Mouse (Mus musculus) macrophage (primary cell): ENCODE measurements around the gene Krt71. TPM values are rescaled to one million over a fixed set of nuclear protein-coding genes. Genes with fewer than 3 reads are reported as not detected.

Experiments used
- H3K27ac ChIP-seq: fragments of 350-480 bp; formaldehyde crosslinking; 2 replicates; pipeline ENCODE4 v1.9.0; 2021
- H3K36me3 ChIP-seq: fragments of 350-480 bp; formaldehyde crosslinking; 2 replicates; pipeline ENCODE4 v1.9.0; 2021; ENCODE audit errors: inconsistent target
- H3K4me3 ChIP-seq: fragments of 350-480 bp; formaldehyde crosslinking; 2 replicates; pipeline ENCODE4 v1.9.0; 2021; ENCODE audit errors: inconsistent target
- H3K79me2 ChIP-seq: fragments of 350-480 bp; formaldehyde crosslinking; 2 replicates; pipeline ENCODE4 v1.9.0; 2021; ENCODE audit errors: inconsistent target
- WGBS: methylation state at CpG from one replicate; pipeline ENCODE4 v1.1.7; 2026; ENCODE audit warnings: inconsistent platforms; ENCODE audit not compliant: missing documents; 5-methylcytosine and 5-hydroxymethylcytosine counted together
- polyA plus RNA-seq: library from polyadenylated mRNA; stranded (reverse); fragments of 250-400 nt; gene quantifications from 3 replicates; pipeline ENCODE4 v1.2.4, GENCODE M21; 2018; ENCODE audit warnings: inconsistent platforms
- total RNA-seq, 78 experiments: library from RNA; depleted of rRNA; stranded (reverse); fragments of 250-400 nt; gene quantifications; 1 replicate in 9 of 78; 2 replicates in 24 of 78; 3 replicates in 43 of 78; 4 replicates in 2 of 78; pipeline ENCODE4 v1.2.4; 2018; ENCODE audit warnings: inconsistent platforms in 56 of 78

The Krt71 gene
- total RNA-seq (2018; cell fraction: chromatin; rRNA removed): not detected
- total RNA-seq (2018; cell fraction: cytosol; rRNA removed): not detected
- not detected for total RNA-seq (2018; cell fraction: nucleus; rRNA removed)
- not detected in 3 replicates for polyA plus RNA-seq

GRCm38 (mm10) chr15:101742711-101743110 is at the start of gene Krt71:
Gene Krt71, minus strand, starts transcription at chr15:101743109.
- no peak within 1 kb of the TSS for H3K4me3 ChIP-seq
- WGBS: 60% methylated on average over 14 of the region's 14 CpGs
- H3K36me3 ChIP-seq: no peaks in the 10 kb centered on the region
- no peak within 1 kb of the TSS for H3K27ac ChIP-seq
- no peaks in the 10 kb centered on the region for H3K79me2 ChIP-seq

GRCm38 (mm10) chr15:101790867-101791266 is 48.0 kb upstream of the Krt71 start:
- Histone ChIP-seq H3K4me3 (no peak overlapping the region), H3K27ac (no peak overlapping the region), H3K79me2 (no peaks in the 10 kb centered on the region), H3K36me3 (no peaks in the 10 kb centered on the region)
- 34% methylated on average over 3 of the region's 3 CpGs for WGBS

GRCm38 (mm10) chr15:101786360-101786759 is 43.5 kb upstream of the Krt71 start, which contains the start of gene Krt72:
Gene Krt72, minus strand, starts transcription at chr15:101786460.
- Histone ChIP-seq H3K4me3 (no peak within 1 kb of the TSS), H3K36me3 (no peaks in the 10 kb centered on the region), H3K79me2 (no peaks in the 10 kb centered on the region), H3K27ac (no peak within 1 kb of the TSS)
- WGBS: 91% methylated on average over 18 of the region's 18 CpGs

- no peak overlapping the region for H3K4me3 ChIP-seq
- H3K36me3 ChIP-seq: no peaks in the 10 kb centered on the region
- H3K27ac ChIP-seq: no peak overlapping the region
- WGBS: 55% methylated on average over 10 of the region's 10 CpGs
- no peaks in the 10 kb centered on the region for H3K79me2 ChIP-seq
Observed at GRCm38 (mm10) chr15:101773420-101773819, 30.5 kb upstream of the Krt71 start.

- Histone ChIP-seq H3K79me2 (no peaks in the 10 kb centered on the region), H3K27ac (no peak overlapping the region), H3K4me3 (no peak overlapping the region), H3K36me3 (no peaks in the 10 kb centered on the region)
- WGBS: 4% methylated on average over 5 of the region's 5 CpGs
Observed at GRCm38 (mm10) chr15:101772711-101773081, 29.8 kb upstream of the Krt71 start.

- H3K27ac ChIP-seq: no peak overlapping the region
- H3K36me3 ChIP-seq: no peaks in the 10 kb centered on the region
- WGBS: 77% methylated on average over 5 of the region's 5 CpGs
- H3K4me3 ChIP-seq: no peak overlapping the region
- H3K79me2 ChIP-seq: no peaks in the 10 kb centered on the region
Observed at GRCm38 (mm10) chr15:101772080-101772710, 29.3 kb upstream of the Krt71 start.

GRCm38 (mm10) chr15:101770226-101770625 is 27.3 kb upstream of the Krt71 start:
- Histone ChIP-seq H3K27ac (no peak overlapping the region), H3K4me3 (no peak overlapping the region), H3K79me2 (no peaks in the 10 kb centered on the region), H3K36me3 (no peaks in the 10 kb centered on the region)
- WGBS: 47% methylated on average over 7 of the region's 8 CpGs

- no peak overlapping the region for H3K4me3 ChIP-seq
- H3K36me3 ChIP-seq: no peaks in the 10 kb centered on the region
- H3K79me2 ChIP-seq: no peaks in the 10 kb centered on the region
- 76% methylated on average over 6 of the region's 7 CpGs for WGBS
- H3K27ac ChIP-seq: no peak overlapping the region
Observed at GRCm38 (mm10) chr15:101737786-101738185, 5.1 kb downstream of the Krt71 start.

- Histone ChIP-seq H3K36me3 (no peaks in the 10 kb centered on the region), H3K79me2 (no peaks in the 10 kb centered on the region), H3K27ac (no peak overlapping the region), H3K4me3 (no peak overlapping the region)
Observed at GRCm38 (mm10) chr15:101730653-101731052, 12.3 kb downstream of the Krt71 start.

GRCm38 (mm10) chr15:101724686-101725085 is 18.2 kb downstream of the Krt71 start:
- Histone ChIP-seq H3K36me3 (no peaks in the 10 kb centered on the region), H3K4me3 (no peak overlapping the region), H3K27ac (no peak overlapping the region), H3K79me2 (no peaks in the 10 kb centered on the region)
- 40% methylated on average over 5 of the region's 5 CpGs for WGBS

- WGBS: 86% methylated on average over 3 of the region's 3 CpGs
- Histone ChIP-seq H3K4me3 (no peak overlapping the region), H3K27ac (no peak overlapping the region), H3K36me3 (no peaks in the 10 kb centered on the region), H3K79me2 (no peaks in the 10 kb centered on the region)
Observed at GRCm38 (mm10) chr15:101715831-101716230, 27.1 kb downstream of the Krt71 start.

GRCm38 (mm10) chr15:101714356-101714755 is 28.6 kb downstream of the Krt71 start:
- H3K4me3 ChIP-seq: no peak overlapping the region
- 79% methylated on average over 5 of the region's 5 CpGs for WGBS
- H3K79me2 ChIP-seq: no peaks in the 10 kb centered on the region
- no peak overlapping the region for H3K27ac ChIP-seq
- H3K36me3 ChIP-seq: no peaks in the 10 kb centered on the region

- H3K4me3 ChIP-seq: no peak overlapping the region
- no peaks in the 10 kb centered on the region for H3K79me2 ChIP-seq
- no peaks in the 10 kb centered on the region for H3K36me3 ChIP-seq
- 85% methylated on average over 8 of the region's 8 CpGs for WGBS
- H3K27ac ChIP-seq: no peak overlapping the region
Observed at GRCm38 (mm10) chr15:101713731-101714130, 29.2 kb downstream of the Krt71 start.

- Histone ChIP-seq H3K36me3 (no peaks in the 10 kb centered on the region), H3K79me2 (no peaks in the 10 kb centered on the region), H3K4me3 (no peak within 1 kb of the TSS), H3K27ac (no peak within 1 kb of the TSS)
- 72% methylated on average over 13 of the region's 13 CpGs for WGBS
Observed at GRCm38 (mm10) chr15:101712720-101713119, 30.2 kb downstream of the Krt71 start, which contains the start of gene Krt5. Gene Krt5, minus strand, starts transcription at chr15:101712898.

GRCm38 (mm10) chr15:101708683-101709082 is 34.2 kb downstream of the Krt71 start:
- H3K4me3 ChIP-seq: no peak overlapping the region
- WGBS: 75% methylated on average over 11 of the region's 11 CpGs
- no peaks in the 10 kb centered on the region for H3K79me2 ChIP-seq
- no peak overlapping the region for H3K27ac ChIP-seq
- H3K36me3 ChIP-seq: no peaks in the 10 kb centered on the region

GRCm38 (mm10) chr15:101707454-101707853 is 35.5 kb downstream of the Krt71 start:
- WGBS: 86% methylated on average over 9 of the region's 9 CpGs
- Histone ChIP-seq H3K4me3 (no peak overlapping the region), H3K79me2 (no peaks in the 10 kb centered on the region), H3K27ac (no peak overlapping the region), H3K36me3 (no peaks in the 10 kb centered on the region)
